Mouse (Mus musculus) kidney, embryonic 16.5 days (tissue): ENCODE data around the gene Gm5724. TPM values are rescaled to one million over a fixed set of nuclear protein-coding genes. Genes with fewer than 3 reads are reported as not detected.

ENCODE experiments used
- ATAC-seq: fragments of 200-750 bp; cut with Nextera tagmentation; 2 replicates; pipeline ENCODE4 v1.8.0; 2017; ENCODE audit warnings: moderate TSS enrichment; ENCODE audit not compliant: low FRiP score, low TSS enrichment
- H3K27ac ChIP-seq: fragments of 300-500 bp; sonication (generic); 2 replicates; pipeline ENCODE4 v1.5.1; 2014; ENCODE audit warnings: low read length
- H3K27me3 ChIP-seq: fragments of 300-500 bp; sonication (generic); 2 replicates; pipeline ENCODE4 v1.6.1; 2014; ENCODE audit warnings: low read length, control low read depth, mixed read lengths; ENCODE audit not compliant: insufficient read depth
- H3K36me3 ChIP-seq: fragments of 300-500 bp; sonication (generic); 2 replicates; pipeline ENCODE4 v1.6.1; 2014; ENCODE audit warnings: low read length, control low read depth, mixed read lengths; ENCODE audit not compliant: insufficient read depth
- H3K4me1 ChIP-seq: fragments of 300-500 bp; sonication (generic); 2 replicates; pipeline ENCODE4 v1.6.1; 2014; ENCODE audit warnings: low read length, control low read depth, mixed read lengths; ENCODE audit not compliant: insufficient read depth
- H3K4me2 ChIP-seq: fragments of 300-500 bp; sonication (generic); replicated peaks from 2 replicates; pipeline ENCODE4 v1.6.1; 2014; ENCODE audit warnings: low read depth, low read length
- H3K4me3 ChIP-seq: fragments of 300-500 bp; sonication (generic); 2 replicates; pipeline ENCODE4 v1.5.1; 2014; ENCODE audit warnings: mild to moderate bottlenecking, low read length
- H3K9ac ChIP-seq: fragments of 300-500 bp; sonication (generic); replicated peaks from 2 replicates; pipeline ENCODE4 v1.6.1; 2014; ENCODE audit warnings: low read length
- H3K9me3 ChIP-seq: fragments of 300-500 bp; sonication (generic); 2 replicates; pipeline ENCODE4 v1.6.1; 2016; ENCODE audit warnings: low read length, control low read depth
- WGBS: fragments of 180-500 bp; shearing (Covaris S2); extraction: QIAGEN DNeasy Blood & Tissue Kit; methylation state at CpG from one replicate; pipeline ENCODE4 v1.1.7; 2014; 5-methylcytosine and 5-hydroxymethylcytosine counted together
- polyA plus RNA-seq: library from polyadenylated mRNA; unstranded; fragments of >200 nt; fragmentation: Nextera tagmentation; extraction: Ambion mirVana; gene quantifications from 2 replicates; pipeline ENCODE4 v1.2.1, GENCODE M21; 2015

The Gm5724 gene
- not detected in 2 replicates for polyA plus RNA-seq

DNA sequence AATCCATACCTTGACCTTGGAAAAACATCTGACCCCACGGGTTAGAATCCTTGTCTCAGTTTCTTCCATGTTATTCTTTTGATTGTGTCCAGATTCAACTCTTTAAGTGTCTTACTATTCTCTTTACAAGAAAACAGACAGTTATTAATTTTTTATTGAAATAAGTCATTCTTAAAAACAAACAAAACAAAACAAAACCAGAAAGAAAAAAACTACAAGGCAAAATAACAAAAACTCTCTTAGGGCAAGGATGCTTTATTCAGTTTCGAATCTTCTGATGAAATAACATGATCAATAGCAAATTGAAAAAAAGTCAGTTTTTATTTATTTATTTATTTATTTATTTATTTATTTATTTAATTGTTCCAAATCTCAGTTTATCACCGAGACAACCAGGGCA lies at the start of gene Gm5724:
Gene Gm5724, minus strand, starts transcription at position 101 of the 400 bp plus-strand sequence.
- Histone ChIP-seq H3K27ac (no peak within 1 kb of the TSS), H3K4me1 (no peaks in the 10 kb centered on the region), H3K4me3 (no peak within 1 kb of the TSS), H3K36me3 (no peaks in the 10 kb centered on the region), H3K9me3 (no peaks in the 10 kb centered on the region), H3K27me3 (no peaks in the 10 kb centered on the region), H3K4me2 (no peak within 1 kb of the TSS), H3K9ac (no peak within 1 kb of the TSS)
- WGBS = 78% methylated on average over 3 of the region's 3 CpGs
- no peak for ATAC-seq

GRCm38 (mm10) chr6:141797837-141798236 lies 24.2 kb upstream of the Gm5724 start:
- no peak overlapping the region for H3K9ac ChIP-seq
- no peaks in the 10 kb centered on the region for H3K4me1 ChIP-seq
- 32% methylated on average over 1 of the region's 1 CpGs for WGBS
- ATAC-seq = peak; percentile 86; the same call in 1 of the 2 replicates
- no peaks in the 10 kb centered on the region for H3K36me3 ChIP-seq
- no peaks in the 10 kb centered on the region for H3K27me3 ChIP-seq
- no peak overlapping the region for H3K4me2 ChIP-seq
- no peak overlapping the region for H3K27ac ChIP-seq
- no peaks in the 10 kb centered on the region for H3K9me3 ChIP-seq
- H3K4me3 ChIP-seq = no peak overlapping the region

GRCm38 (mm10) chr6:141774476-141774875 lies 866 bp upstream of the Gm5724 start:
- ATAC-seq = no peak
- no peak overlapping the region for H3K4me2 ChIP-seq
- no peak overlapping the region for H3K4me3 ChIP-seq
- no peaks in the 10 kb centered on the region for H3K36me3 ChIP-seq
- H3K27me3 ChIP-seq = no peaks in the 10 kb centered on the region
- H3K4me1 ChIP-seq = no peaks in the 10 kb centered on the region
- H3K9me3 ChIP-seq = no peaks in the 10 kb centered on the region
- 89% methylated on average over 2 of the region's 2 CpGs for WGBS
- no peak overlapping the region for H3K9ac ChIP-seq
- no peak overlapping the region for H3K27ac ChIP-seq

DNA sequence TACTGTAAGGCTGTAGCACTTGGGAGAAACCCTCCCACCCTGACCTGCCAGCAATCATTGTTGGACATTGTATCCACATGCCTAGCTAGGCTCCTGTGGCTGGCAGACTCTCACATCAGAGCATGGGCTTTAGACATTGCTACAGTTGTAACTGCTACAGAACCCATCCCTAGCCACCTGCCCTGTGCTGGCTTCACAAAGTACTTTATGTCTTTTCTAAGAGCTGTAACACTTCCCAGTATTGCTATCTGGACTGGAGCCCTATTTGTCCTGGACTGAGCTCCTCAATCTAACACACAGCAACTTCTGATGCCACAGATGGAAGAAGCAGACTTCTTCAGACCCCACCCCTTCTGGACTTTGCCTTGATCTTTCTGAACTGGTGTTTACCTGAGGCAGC lies 82.4 kb downstream of the Gm5724 start:
- Histone ChIP-seq H3K27ac (no peak overlapping the region), H3K36me3 (no peaks in the 10 kb centered on the region), H3K9me3 (no peaks in the 10 kb centered on the region), H3K4me3 (no peak overlapping the region), H3K27me3 (no peaks in the 10 kb centered on the region), H3K4me2 (no peak overlapping the region), H3K9ac (no peak overlapping the region), H3K4me1 (no peaks in the 10 kb centered on the region)
- no peak for ATAC-seq

DNA sequence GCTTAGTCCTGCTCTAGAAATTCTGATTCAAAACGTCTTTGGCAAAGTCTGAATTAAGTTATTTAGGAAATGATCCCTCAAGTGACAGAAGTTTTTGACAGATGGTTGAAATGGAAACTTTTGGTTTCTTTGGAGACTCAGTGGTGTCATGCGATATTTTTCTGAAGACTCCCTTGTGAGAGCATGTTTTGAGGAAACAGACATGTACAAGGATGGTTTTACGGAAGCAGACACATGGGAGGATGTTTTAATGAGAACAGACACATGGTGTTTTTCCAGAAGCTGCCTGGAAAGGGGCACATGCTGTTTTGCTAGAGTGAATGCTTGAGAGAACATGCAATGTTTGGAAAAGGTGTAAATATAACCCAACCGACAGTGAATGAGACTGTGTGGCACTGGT lies 86.6 kb downstream of the Gm5724 start:
- Histone ChIP-seq H3K9ac (no peak overlapping the region), H3K4me1 (no peaks in the 10 kb centered on the region), H3K36me3 (no peaks in the 10 kb centered on the region), H3K27me3 (no peaks in the 10 kb centered on the region), H3K4me2 (no peak overlapping the region), H3K4me3 (no peak overlapping the region), H3K27ac (no peak overlapping the region), H3K9me3 (no peaks in the 10 kb centered on the region)
- ATAC-seq = no peak
- 36% methylated on average over 4 of the region's 4 CpGs for WGBS

Other genes with a start within 250 kb of the Gm5724 start
- gene Slco1c1, start 249.4 kb downstream of the Gm5724 start, polyA plus RNA-seq = 0.21 TPM in 1 of 2 replicates, not detected in the other
- gene Slco1b2, start 144.3 kb downstream of the Gm5724 start, polyA plus RNA-seq = not detected in 2 replicates
- gene Slco1a4, start 82.4 kb upstream of the Gm5724 start, polyA plus RNA-seq = 4.9 and 5.1 TPM in 2 replicates
- not detected in 2 replicates for gene Slco1a1, start 173.2 kb upstream of the Gm5724 start, polyA plus RNA-seq
- gene Gm6614, start 237.6 kb upstream of the Gm5724 start, polyA plus RNA-seq = not detected in 2 replicates